Mouse (Mus musculus) c-Kit-positive CD71-positive TER-119-negative erythroid progenitor cells, embryonic 14.5 days (primary cell): ENCODE measurements around the gene Cd151.
A peak's percentile ranks its signal among the peaks of the same experiment; 100 is the strongest.
"Not testable (repeated sequence)": the region's sequence is repeated elsewhere in the genome, so short reads cannot be mapped to it uniquely, and the experiment has no call there.

Source experiments
- DNase-seq: peaks from one replicate; pipeline ENCODE4 v3.0.0-alpha.2; 2013; ENCODE audit warnings: low read depth

Cd151 gene

GRCm38 (mm10) chr7:141436523-141436892 is 30.7 kb upstream of the Cd151 start:
- DNase-seq, result no peak

- DNase-seq, result peak; percentile 66
Observed at GRCm38 (mm10) chr7:141437178-141438120, 29.7 kb upstream of the Cd151 start, which contains the start of gene Slc25a22. Gene Slc25a22 (minus strand): TSS chr7:141437892.

- DNase-seq, result no peak
Observed at GRCm38 (mm10) chr7:141438201-141438968, 28.8 kb upstream of the Cd151 start.

GRCm38 (mm10) chr7:141439140-141439679 is 28.0 kb upstream of the Cd151 start:
- DNase-seq, result no peak

- no peak for DNase-seq
Observed at GRCm38 (mm10) chr7:141439811-141440210, 27.4 kb upstream of the Cd151 start.

GRCm38 (mm10) chr7:141440613-141441012 is 26.6 kb upstream of the Cd151 start:
- DNase-seq, result no peak

- no peak for DNase-seq
Observed at GRCm38 (mm10) chr7:141441460-141441859, 25.7 kb upstream of the Cd151 start.

GRCm38 (mm10) chr7:141442199-141442598 is 25.0 kb upstream of the Cd151 start:
- DNase-seq, result no peak

GRCm38 (mm10) chr7:141443081-141443821 is 23.9 kb upstream of the Cd151 start:
- DNase-seq, result peak; percentile 66

GRCm38 (mm10) chr7:141443828-141444237 is 23.4 kb upstream of the Cd151 start, which contains the start of gene Pidd1:
Gene Pidd1 (minus strand): TSS chr7:141444025.
- peak; percentile 77 for DNase-seq

GRCm38 (mm10) chr7:141446374-141446773 is 20.8 kb upstream of the Cd151 start:
- DNase-seq, result not testable (repeated sequence)

GRCm38 (mm10) chr7:141447110-141447991 is 19.8 kb upstream of the Cd151 start, which contains the start of gene Rplp2:
Gene Rplp2 (plus strand): TSS chr7:141447370.
- DNase-seq, result peak; percentile 87

- DNase-seq, result no peak
Observed at GRCm38 (mm10) chr7:141451928-141452327, 15.3 kb upstream of the Cd151 start.

- DNase-seq, result no peak
Observed at GRCm38 (mm10) chr7:141453636-141454035, 13.6 kb upstream of the Cd151 start.

GRCm38 (mm10) chr7:141454967-141455551 is 12.1 kb upstream of the Cd151 start, which contains the start of gene Pnpla2:
Gene Pnpla2 (plus strand): TSS chr7:141455198.
- DNase-seq, result peak; percentile 90

GRCm38 (mm10) chr7:141455610-141456314 is 11.4 kb upstream of the Cd151 start:
- no peak for DNase-seq

GRCm38 (mm10) chr7:141456739-141457138 is 10.5 kb upstream of the Cd151 start:
- DNase-seq, result no peak

- DNase-seq, result no peak
Observed at GRCm38 (mm10) chr7:141457236-141457635, 10.0 kb upstream of the Cd151 start.

- DNase-seq, result no peak
Observed at GRCm38 (mm10) chr7:141457986-141458660, 9.1 kb upstream of the Cd151 start.
